Mouse (Mus musculus): ENCODE data around the gene Dhx29.

GRCm38 (mm10) chr13:112987532-112987943 is 60.3 kb downstream of the Dhx29 start, which contains the start of gene Ccno:
- no peak; the same call in 1 of the 2 replicates for TF ChIP-seq MEF2A (IDR thresholded peaks at IDR 0.05; ENCODE audit: borderline replicate concordance, low read depth, low read length)
- TF ChIP-seq CTCF (conservative IDR thresholded peaks at IDR 0.05 in 1 of 2, IDR thresholded peaks at IDR 0.05 in 1 of 2; ENCODE audit: low read depth in 2 of 2, low read length in 2 of 2) = no peak
- no peak for TF ChIP-seq EP300 (IDR thresholded peaks at IDR 0.05; ENCODE audit: low read length)
- peak; percentile 74 for TF ChIP-seq TCF12 (IDR thresholded peaks at IDR 0.05; ENCODE audit: low read depth, low read length)
- TF ChIP-seq MAFK (IDR thresholded peaks at IDR 0.05; ENCODE audit: insufficient replicate concordance, low read length) = no peak
- TF ChIP-seq IRF4 (IDR thresholded peaks at IDR 0.05; ENCODE audit: low read depth, low read length) = 0 out of 2 replicates have a peak, but pooled peaks have one; percentile 27
- TF ChIP-seq POLR2AphosphoS2 (IDR thresholded peaks at IDR 0.05; ENCODE audit: low read depth, low read length) = no peak
- no peak for TF ChIP-seq USF1 (IDR thresholded peaks at IDR 0.05; ENCODE audit: low read depth, low read length)
- peak; percentile 84 for TF ChIP-seq POLR2A (IDR thresholded peaks at IDR 0.05; ENCODE audit: low read depth, low read length)
- no peak for TF ChIP-seq ZKSCAN1 (IDR thresholded peaks at IDR 0.05; ENCODE audit: borderline replicate concordance, low read depth, low read length)
- TF ChIP-seq ETS1 (conservative IDR thresholded peaks at IDR 0.05; ENCODE audit: low read depth, low read length) = peak; percentile 37; the same call in 1 of the 2 replicates
- peak; percentile 70 for TF ChIP-seq NELFE (IDR thresholded peaks at IDR 0.05; ENCODE audit: low read depth, low read length)
- TF ChIP-seq CHD2 (IDR thresholded peaks at IDR 0.05; ENCODE audit: low read length) = no peak
- TF ChIP-seq MAZ (IDR thresholded peaks at IDR 0.05; ENCODE audit: low read depth, low read length) = 0 out of 2 replicates have a peak, but pooled peaks have one; percentile 59

Data from CH12.LX (cell line).